Mouse (Mus musculus) liver, embryonic 14.5 days (tissue): Measurements from ENCODE around the gene Ryr1. TPM values are rescaled to one million over a fixed set of nuclear protein-coding genes. Genes with fewer than 3 reads are reported as not detected.
A peak's percentile ranks its signal among the peaks of the same experiment; 100 is the strongest.

Experiments
- ATAC-seq: fragments of 200-750 bp; cut with Nextera tagmentation; 2 replicates; pipeline ENCODE4 v1.8.0; 2017; ENCODE audit warnings: moderate number of reproducible peaks, mild to moderate bottlenecking, moderate library complexity; ENCODE audit not compliant: insufficient read depth
- DNase-seq, 3 experiments: peaks; one replicate each; pipeline ENCODE4 v3.0.0-alpha.2; 2012 to 2013; ENCODE audit warnings: low read depth in 3 of 3, low spot score in 3 of 3
- H3K27ac ChIP-seq: fragments of 300-500 bp; sonication (generic); 2 replicates; pipeline ENCODE4 v1.5.1; 2014; ENCODE audit warnings: moderate library complexity, mild to moderate bottlenecking, control low read depth, inconsistent platforms
- H3K27me3 ChIP-seq: fragments of 300-500 bp; sonication (generic); 2 replicates; pipeline ENCODE4 v1.6.1; 2014; ENCODE audit warnings: mild to moderate bottlenecking, low read length, moderate library complexity; ENCODE audit not compliant: control insufficient read depth, insufficient read depth
- H3K36me3 ChIP-seq: fragments of 300-500 bp; sonication (generic); replicated peaks from 2 replicates; pipeline ENCODE4 v1.6.1; 2014; ENCODE audit warnings: low read depth; ENCODE audit not compliant: control insufficient read depth, insufficient read depth
- H3K4me1 ChIP-seq, 2 experiments: fragments of 200-500 bp in 1 of 2; fragments of 300-500 bp in 1 of 2; sonication (generic) in 1 of 2; replicated peaks; 2 replicates each; pipeline ENCODE4 v1.6.1; 2012 to 2014; ENCODE audit warnings: antibody characterized with exemption in 1 of 2, inconsistent platforms in 1 of 2, low read length in 1 of 2; ENCODE audit not compliant: control insufficient read depth in 2 of 2, insufficient read depth in 2 of 2
- H3K4me2 ChIP-seq: fragments of 300-500 bp; sonication (generic); 2 replicates; pipeline ENCODE4 v1.6.1; 2014; ENCODE audit warnings: low read depth, mild to moderate bottlenecking, control low read depth, moderate library complexity
- H3K4me3 ChIP-seq, 2 experiments: fragments of 200-500 bp in 1 of 2; fragments of 300-500 bp in 1 of 2; sonication (generic) in 1 of 2; 2 replicates each; pipeline ENCODE4 v1.5.1; 2012 to 2014; ENCODE audit warnings: low read depth in 2 of 2, low read length in 2 of 2, mild to moderate bottlenecking in 2 of 2, control low read depth in 1 of 2, inconsistent platforms in 1 of 2, moderate library complexity in 1 of 2; ENCODE audit not compliant: insufficient read depth in 1 of 2
- H3K9ac ChIP-seq: fragments of 300-500 bp; sonication (generic); replicated peaks from 2 replicates; pipeline ENCODE4 v1.6.1; 2014; ENCODE audit warnings: mild to moderate bottlenecking, control low read depth, moderate library complexity
- H3K9me3 ChIP-seq: fragments of 300-500 bp; sonication (generic); 2 replicates; pipeline ENCODE4 v1.6.1; 2016; ENCODE audit warnings: low read length, mixed read lengths; ENCODE audit not compliant: control insufficient read depth
- CTCF ChIP-seq: IDR thresholded peaks from 2 replicates; pipeline ENCODE4 v1.5.1; 2016; ENCODE audit warnings: antibody characterized with exemption, low read depth, control low read depth
- EP300 ChIP-seq: IDR thresholded peaks from 2 replicates; pipeline ENCODE4 v1.6.1; 2016; ENCODE audit warnings: antibody characterized with exemption, low read depth
- WGBS: fragments of 180-500 bp; shearing (Covaris S2); extraction: QIAGEN DNeasy Blood & Tissue Kit; methylation state at CpG from one replicate; pipeline ENCODE4 v1.1.7; 2014; ENCODE audit not compliant: insufficient replicate concordance; 5-methylcytosine and 5-hydroxymethylcytosine counted together
- microRNA counts: library from miRNA; unstranded; fragments of <30 nt; microRNA quantifications from one replicate; lab custom pipeline; 2016
- microRNA-seq: library from miRNA; unstranded; fragments of <30 nt; microRNA quantifications from one replicate; pipeline ENCODE4, GENCODE M21; 2016
- polyA plus RNA-seq, 2 experiments: library from polyadenylated mRNA; depleted of rRNA in 1 of 2; stranded (reverse) in 1 of 2; unstranded in 1 of 2; fragments of >200 nt; fragmentation: Nextera tagmentation in 1 of 2; extraction: Ambion mirVana in 1 of 2; gene quantifications; 2 replicates each; pipeline versions ENCODE4 v1.2.1 to v1.2.3; 2012 to 2014

The Ryr1 gene
- polyA plus RNA-seq, 2 experiments: 0.06 to 0.08 TPM

DNA sequence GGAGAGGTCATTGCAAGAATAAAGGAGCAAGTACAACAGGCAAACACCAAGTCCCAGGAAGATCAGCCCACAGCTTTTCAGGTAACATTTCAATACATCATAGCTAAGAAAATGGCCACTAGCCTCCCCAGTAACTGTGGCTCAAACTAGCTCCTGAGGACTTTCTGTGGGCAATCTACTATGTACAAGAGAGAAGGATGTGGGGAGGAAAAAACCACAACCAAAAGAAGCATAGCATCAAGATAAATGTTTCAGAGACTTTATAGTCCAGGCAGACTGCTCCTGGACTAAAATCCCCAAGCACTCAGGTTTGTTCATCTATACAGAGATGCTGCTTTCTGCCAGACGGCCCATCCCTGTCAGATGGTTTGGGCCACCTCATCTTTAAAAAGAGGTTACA lies 168.7 kb downstream of the Ryr1 start:
- Histone ChIP-seq H3K36me3 (peaks cover 9% of the 10 kb centered on the region), H3K4me3 (no peak overlapping the region), H3K4me1 (peaks cover 64 to 82% of the 10 kb centered on the region in 2 experiments), H3K9me3 (no peaks in the 10 kb centered on the region), H3K4me2 (no peak overlapping the region), H3K27me3 (no peaks in the 10 kb centered on the region), H3K9ac (no peak overlapping the region), H3K27ac (no peak overlapping the region)
- ATAC-seq (no peak), DNase-seq (no peak)
- WGBS: 58% methylated on average over 1 of the region's 1 CpGs
- TF ChIP-seq EP300 (no peak), CTCF (no peak)

DNA sequence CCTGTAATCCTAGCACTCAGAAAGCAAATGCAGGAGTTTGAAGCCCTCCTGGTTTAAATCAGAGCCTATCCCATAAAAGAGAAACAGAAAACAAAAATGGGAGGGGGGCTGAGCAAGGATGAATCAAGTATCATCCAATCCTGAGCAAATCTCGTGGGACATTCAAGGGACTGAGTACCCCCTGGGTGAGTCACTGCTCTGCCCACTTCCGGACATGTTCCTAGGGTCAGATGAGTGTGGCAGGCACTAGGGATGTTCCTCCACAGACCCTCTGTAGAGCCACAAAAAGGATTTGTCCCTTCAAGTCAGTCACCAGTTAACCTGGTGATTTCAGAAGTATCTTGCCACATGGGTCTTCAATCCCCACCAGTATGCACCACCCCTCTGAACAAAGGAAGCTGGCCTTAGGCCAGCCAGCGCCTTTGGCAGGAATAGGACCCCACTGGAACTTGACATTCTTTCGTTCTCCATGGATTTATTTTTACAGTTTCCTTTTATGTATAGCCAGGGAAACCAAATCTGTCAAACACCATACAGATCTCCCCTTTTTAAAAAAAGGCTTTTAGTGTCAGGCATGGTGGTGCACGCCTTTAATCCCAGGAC lies 169.6 kb downstream of the Ryr1 start:
- WGBS: 78% methylated on average over 5 of the region's 5 CpGs
- H3K9me3 ChIP-seq: no peaks in the 10 kb centered on the region
- H3K36me3 ChIP-seq: peaks cover 13% of the 10 kb centered on the region
- no peak overlapping the region for H3K4me3 ChIP-seq
- ATAC-seq (no peak), DNase-seq (no peak)
- no peak overlapping the region; the same call in 1 of the 2 replicates for H3K27ac ChIP-seq
- TF ChIP-seq CTCF (no peak), EP300 (no peak)
- H3K4me1 ChIP-seq: peaks cover 64 to 86% of the 10 kb centered on the region in 2 experiments
- H3K9ac ChIP-seq: no peak overlapping the region
- H3K27me3 ChIP-seq: no peaks in the 10 kb centered on the region
- no peak overlapping the region for H3K4me2 ChIP-seq

DNA sequence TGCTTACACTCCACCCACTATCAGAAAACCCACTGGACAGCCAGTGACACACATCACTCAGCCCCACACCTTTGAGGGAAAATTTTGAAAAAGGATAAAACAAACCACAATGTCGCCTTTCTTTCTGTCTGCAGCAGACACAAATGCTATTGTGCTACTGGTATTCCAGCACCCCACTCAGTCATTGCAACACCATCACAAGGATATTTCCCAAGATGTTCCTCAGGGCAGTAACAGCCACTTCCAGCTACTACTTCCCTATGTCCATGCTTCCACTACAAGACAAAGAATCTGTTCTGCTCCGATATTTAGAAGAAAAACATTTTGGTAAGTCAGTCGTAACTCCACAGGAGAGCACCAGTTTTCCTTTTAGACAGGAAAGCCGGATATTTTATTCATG lies 170.2 kb downstream of the Ryr1 start:
- Histone ChIP-seq H3K9ac (no peak overlapping the region), H3K36me3 (peaks cover 16% of the 10 kb centered on the region), H3K4me1 (peaks cover 63 to 81% of the 10 kb centered on the region in 2 experiments), H3K27me3 (no peaks in the 10 kb centered on the region), H3K27ac (peak overlapping the region; percentile 40; the same call in 1 of the 2 replicates), H3K4me3 (no peak overlapping the region), H3K9me3 (no peaks in the 10 kb centered on the region), H3K4me2 (no peak overlapping the region; the same call in 1 of the 2 replicates)
- TF ChIP-seq EP300: no peak
- TF ChIP-seq CTCF: no peak
- ATAC-seq: no peak
- no peak for DNase-seq
- 72% methylated on average over 4 of the region's 4 CpGs for WGBS

DNA sequence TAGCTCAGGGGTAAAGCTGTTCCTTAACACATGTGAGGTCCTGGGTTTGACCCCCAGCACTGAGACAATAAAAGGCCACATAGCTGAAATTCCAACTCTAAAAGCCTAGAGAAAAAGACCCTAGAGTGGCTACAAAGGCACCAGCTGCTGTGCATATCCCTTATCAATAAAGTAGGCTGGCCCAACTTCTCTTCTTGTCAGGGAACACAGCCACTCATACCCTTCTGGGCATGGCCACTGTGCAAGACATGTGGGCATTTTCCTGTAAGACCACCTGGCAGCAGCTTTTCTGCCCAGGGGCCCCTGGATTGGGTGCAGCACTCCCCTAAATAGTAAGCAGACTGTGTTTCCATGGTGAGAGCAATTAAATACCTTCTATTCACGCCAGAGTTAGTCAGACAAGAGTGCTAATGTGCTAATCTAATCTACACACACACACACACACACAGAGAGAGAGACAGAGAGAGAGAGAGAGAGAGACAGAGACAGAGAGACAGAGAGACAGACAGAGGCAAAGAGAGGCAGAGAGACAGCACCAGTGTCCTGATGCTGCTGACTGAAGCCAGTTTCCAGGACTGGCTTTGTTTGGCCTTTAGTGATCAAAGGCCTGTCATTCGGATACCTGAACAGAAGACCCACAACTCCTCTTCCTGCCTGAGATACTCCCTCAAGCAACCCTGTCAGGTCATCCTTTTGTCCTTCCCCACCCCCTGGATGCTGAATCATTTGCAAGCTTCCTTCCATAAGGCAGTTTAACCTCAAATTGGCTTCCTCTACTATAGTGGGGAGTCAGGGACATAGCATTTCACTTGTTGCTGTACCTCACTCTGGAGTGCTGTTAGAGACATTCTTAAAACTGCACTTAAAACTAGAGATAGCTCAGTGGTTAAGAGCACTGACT lies 171.3 kb downstream of the Ryr1 start:
- peak overlapping the region; percentile 78 for H3K27ac ChIP-seq
- DNase-seq: peak; percentile 72 to 80 (median 74)
- no peaks in the 10 kb centered on the region for H3K27me3 ChIP-seq
- TF ChIP-seq CTCF (no peak), EP300 (peak; percentile 83)
- H3K4me1 ChIP-seq: peaks cover 52 to 70% of the 10 kb centered on the region in 2 experiments
- peak overlapping the region; percentile 63 for H3K4me2 ChIP-seq
- no peaks in the 10 kb centered on the region for H3K9me3 ChIP-seq
- peak overlapping the region; percentile 42 for H3K9ac ChIP-seq
- WGBS: 13% methylated on average over 2 of the region's 2 CpGs
- H3K4me3 ChIP-seq: peak overlapping the region in 1 of 2 experiments; percentile 35; a peak in 2 of 4 replicates
- peaks cover 21% of the 10 kb centered on the region for H3K36me3 ChIP-seq
- peak; percentile 93 for ATAC-seq

MicroRNAs within 50 kb of the gene (microRNA counts, 519-probe panel; counts per million panel counts)
- microRNA mmu-miR-1963 (lab: Ali Mortazavi, UCI): 69.9 counts per million

Small RNA genes within 50 kb of the gene (microRNA-seq; reads per million reads assigned to microRNA genes)
- gene Gm44408 (not detected), gene Mir1963 (not detected)

Other genes starting within 250 kb of the Ryr1 start
- gene Capn12, start 243.8 kb downstream of the Ryr1 start, polyA plus RNA-seq (2012; rRNA removed): 0.01 and 0.02 TPM in 2 replicates
- gene Capn12, start 243.8 kb downstream of the Ryr1 start, polyA plus RNA-seq (2014; fragmentation: Nextera tagmentation; extraction: Ambion mirVana): 0.15 and 0.19 TPM in 2 replicates
- gene Actn4, start 162.8 kb downstream of the Ryr1 start, polyA plus RNA-seq (2012; rRNA removed): 80.4 and 86.2 TPM in 2 replicates
- gene Actn4, start 162.8 kb downstream of the Ryr1 start, polyA plus RNA-seq (2014; fragmentation: Nextera tagmentation; extraction: Ambion mirVana): 94.5 and 105 TPM in 2 replicates
- 281 and 283 TPM in 2 replicates for gene Eif3k, start 143.3 kb downstream of the Ryr1 start, polyA plus RNA-seq (2012; rRNA removed)
- gene Eif3k, start 143.3 kb downstream of the Ryr1 start, polyA plus RNA-seq (2014; fragmentation: Nextera tagmentation; extraction: Ambion mirVana): 283 and 288 TPM in 2 replicates
- 16.7 and 17.3 TPM in 2 replicates for gene Map4k1, start 143.1 kb downstream of the Ryr1 start, polyA plus RNA-seq (2012; rRNA removed)
- gene Map4k1, start 143.1 kb downstream of the Ryr1 start, polyA plus RNA-seq (2014; fragmentation: Nextera tagmentation; extraction: Ambion mirVana): 24.9 and 27.4 TPM in 2 replicates
- 0.88 and 0.96 TPM in 2 replicates for gene Rasgrp4, start 9.7 kb upstream of the Ryr1 start, polyA plus RNA-seq (2012; rRNA removed)
- 0.04 and 0.39 TPM in 2 replicates for gene Rasgrp4, start 9.7 kb upstream of the Ryr1 start, polyA plus RNA-seq (2014; fragmentation: Nextera tagmentation; extraction: Ambion mirVana)
- gene Fam98c, start 31.1 kb upstream of the Ryr1 start, polyA plus RNA-seq (2012; rRNA removed): 5.1 and 5.8 TPM in 2 replicates
- gene Fam98c, start 31.1 kb upstream of the Ryr1 start, polyA plus RNA-seq (2014; fragmentation: Nextera tagmentation; extraction: Ambion mirVana): 4.6 and 4.7 TPM in 2 replicates
- gene Ggn, start 45.0 kb upstream of the Ryr1 start, polyA plus RNA-seq (2012; rRNA removed): 0.03 and 0.04 TPM in 2 replicates
- not detected in 2 replicates for gene Ggn, start 45.0 kb upstream of the Ryr1 start, polyA plus RNA-seq (2014; fragmentation: Nextera tagmentation; extraction: Ambion mirVana)
- 0.38 and 0.51 TPM in 2 replicates for gene Spred3, start 45.2 kb upstream of the Ryr1 start, polyA plus RNA-seq (2012; rRNA removed)
- 0.04 and 0.08 TPM in 2 replicates for gene Spred3, start 45.2 kb upstream of the Ryr1 start, polyA plus RNA-seq (2014; fragmentation: Nextera tagmentation; extraction: Ambion mirVana)
- gene Psmd8, start 55.5 kb upstream of the Ryr1 start, polyA plus RNA-seq (2012; rRNA removed): 86.0 and 86.2 TPM in 2 replicates
- gene Psmd8, start 55.5 kb upstream of the Ryr1 start, polyA plus RNA-seq (2014; fragmentation: Nextera tagmentation; extraction: Ambion mirVana): 130 and 131 TPM in 2 replicates
- gene Catsperg1, start 88.9 kb upstream of the Ryr1 start, polyA plus RNA-seq (2012; rRNA removed): 0.32 and 0.45 TPM in 2 replicates
- 0.11 TPM in 1 of 2 replicates, not detected in the other for gene Catsperg1, start 88.9 kb upstream of the Ryr1 start, polyA plus RNA-seq (2014; fragmentation: Nextera tagmentation; extraction: Ambion mirVana)
- gene Kcnk6, start 107.3 kb upstream of the Ryr1 start, polyA plus RNA-seq (2012; rRNA removed): 2.4 TPM in 2 replicates
- 0.55 and 0.82 TPM in 2 replicates for gene Kcnk6, start 107.3 kb upstream of the Ryr1 start, polyA plus RNA-seq (2014; fragmentation: Nextera tagmentation; extraction: Ambion mirVana)
- 24.4 and 29.4 TPM in 2 replicates for gene Yif1b, start 113.2 kb upstream of the Ryr1 start, polyA plus RNA-seq (2012; rRNA removed)
- gene Yif1b, start 113.2 kb upstream of the Ryr1 start, polyA plus RNA-seq (2014; fragmentation: Nextera tagmentation; extraction: Ambion mirVana): 41.6 and 44.5 TPM in 2 replicates
- gene 2200002D01Rik, start 123.3 kb upstream of the Ryr1 start, polyA plus RNA-seq (2012; rRNA removed): 0.39 and 1.3 TPM in 2 replicates
- 2.6 and 4.8 TPM in 2 replicates for gene 2200002D01Rik, start 123.3 kb upstream of the Ryr1 start, polyA plus RNA-seq (2014; fragmentation: Nextera tagmentation; extraction: Ambion mirVana)
- 14.6 and 15.6 TPM in 2 replicates for gene Spint2, start 156.7 kb upstream of the Ryr1 start, polyA plus RNA-seq (2012; rRNA removed)
- gene Spint2, start 156.7 kb upstream of the Ryr1 start, polyA plus RNA-seq (2014; fragmentation: Nextera tagmentation; extraction: Ambion mirVana): 22.3 and 23.6 TPM in 2 replicates
- 1.5 and 2.5 TPM in 2 replicates for gene Ppp1r14a, start 164.1 kb upstream of the Ryr1 start, polyA plus RNA-seq (2012; rRNA removed)
- 2.3 TPM in 2 replicates for gene Ppp1r14a, start 164.1 kb upstream of the Ryr1 start, polyA plus RNA-seq (2014; fragmentation: Nextera tagmentation; extraction: Ambion mirVana)
- gene Dpf1, start 178.8 kb upstream of the Ryr1 start, polyA plus RNA-seq (2012; rRNA removed): 0.81 TPM in 2 replicates
- 1.0 and 2.1 TPM in 2 replicates for gene Dpf1, start 178.8 kb upstream of the Ryr1 start, polyA plus RNA-seq (2014; fragmentation: Nextera tagmentation; extraction: Ambion mirVana)